Mouse (Mus musculus) intestine, postnatal 0 days (tissue): ENCODE results near the gene Lrrc56. TPM values are rescaled to one million over a fixed set of nuclear protein-coding genes. Genes with fewer than 3 reads are reported as not detected.

Experiments used
- ATAC-seq: fragments of 200-750 bp; cut with Nextera tagmentation; 2 replicates; pipeline ENCODE4 v1.8.0; 2017; ENCODE audit warnings: mild to moderate bottlenecking, moderate TSS enrichment, moderate library complexity
- H3K27ac ChIP-seq: fragments of 300-500 bp; sonication (generic); 2 replicates; pipeline ENCODE4 v1.5.1; 2014; ENCODE audit warnings: mild to moderate bottlenecking, low read depth, low read length, moderate library complexity
- H3K27me3 ChIP-seq: fragments of 300-500 bp; sonication (generic); replicated peaks from 2 replicates; pipeline ENCODE4 v1.6.1; 2014; ENCODE audit warnings: low read length, mixed read lengths; ENCODE audit not compliant: control insufficient read depth, insufficient read depth
- H3K36me3 ChIP-seq: fragments of 300-500 bp; sonication (generic); 2 replicates; pipeline ENCODE4 v1.6.1; 2014; ENCODE audit warnings: mild to moderate bottlenecking, moderate library complexity; ENCODE audit not compliant: control insufficient read depth, insufficient read depth
- H3K4me1 ChIP-seq: fragments of 300-500 bp; sonication (generic); replicated peaks from 2 replicates; pipeline ENCODE4 v1.6.1; 2014; ENCODE audit warnings: antibody characterized with exemption, low read length, mixed read lengths; ENCODE audit not compliant: control insufficient read depth, insufficient read depth
- H3K4me2 ChIP-seq: fragments of 300-500 bp; sonication (generic); replicated peaks from 2 replicates; pipeline ENCODE4 v1.6.1; 2014; ENCODE audit warnings: low read depth, mild to moderate bottlenecking, moderate library complexity
- H3K4me3 ChIP-seq: fragments of 300-500 bp; sonication (generic); 2 replicates; pipeline ENCODE4 v1.5.1; 2014; ENCODE audit warnings: low read depth, low read length
- H3K9ac ChIP-seq: fragments of 300-500 bp; sonication (generic); 2 replicates; pipeline ENCODE4 v1.6.1; 2014; ENCODE audit warnings: mild to moderate bottlenecking, low read depth, low read length
- H3K9me3 ChIP-seq: fragments of 300-500 bp; sonication (generic); 2 replicates; pipeline ENCODE4 v1.6.1; 2016; ENCODE audit warnings: mixed run types; ENCODE audit not compliant: control insufficient read depth
- CTCF ChIP-seq: sonication (generic); IDR thresholded peaks from 2 replicates; pipeline ENCODE4 v1.5.1; 2016; ENCODE audit warnings: low read depth, mild to moderate bottlenecking, control low read depth, antibody characterized with exemption, moderate library complexity
- WGBS: fragments of 180-500 bp; shearing (Covaris S2); extraction: QIAGEN DNeasy Blood & Tissue Kit; methylation state at CpG from one replicate; pipeline ENCODE4 v1.1.7; 2014; 5-methylcytosine and 5-hydroxymethylcytosine counted together
- polyA plus RNA-seq: library from polyadenylated mRNA; unstranded; fragments of >200 nt; fragmentation: Nextera tagmentation; extraction: Ambion mirVana; gene quantifications from 2 replicates; pipeline ENCODE4 v1.2.1, GENCODE M21; 2015

Lrrc56 gene
- polyA plus RNA-seq, 1 experiment from 2014 or later: 3.2 TPM

GRCm38 (mm10) chr7:141213605-141214235 lies 19.8 kb downstream of the Lrrc56 start, which contains the start of gene Lmntd2:
Gene Lmntd2 (minus strand): TSS chr7:141214080.
- Histone ChIP-seq H3K4me1 (peaks cover 18% of the 10 kb centered on the region), H3K9me3 (no peaks in the 10 kb centered on the region), H3K4me2 (peak within 1 kb of the TSS; percentile 95), H3K4me3 (peak within 1 kb of the TSS; percentile 62), H3K9ac (0 out of 2 replicates have a peak within 1 kb of the TSS, but pooled peaks have one; percentile 28), H3K27ac (peak within 1 kb of the TSS; percentile 90), H3K27me3 (no peaks in the 10 kb centered on the region), H3K36me3 (peaks cover 12% of the 10 kb centered on the region; the same call in 1 of the 2 replicates)
- no peak for TF ChIP-seq CTCF
- ATAC-seq: no peak
- WGBS: 77% methylated on average over 11 of the region's 11 CpGs

GRCm38 (mm10) chr7:141214310-141214709 lies 20.4 kb downstream of the Lrrc56 start:
- no peak for ATAC-seq
- no peak for TF ChIP-seq CTCF
- Histone ChIP-seq H3K9me3 (no peaks in the 10 kb centered on the region), H3K27ac (peak overlapping the region; percentile 41; the same call in 1 of the 2 replicates), H3K27me3 (no peaks in the 10 kb centered on the region), H3K36me3 (peaks cover 12% of the 10 kb centered on the region; the same call in 1 of the 2 replicates), H3K4me1 (peaks cover 18% of the 10 kb centered on the region), H3K9ac (no peak overlapping the region), H3K4me3 (no peak overlapping the region), H3K4me2 (peak overlapping the region; percentile 95)
- WGBS: 56% methylated on average over 3 of the region's 3 CpGs

DNA sequence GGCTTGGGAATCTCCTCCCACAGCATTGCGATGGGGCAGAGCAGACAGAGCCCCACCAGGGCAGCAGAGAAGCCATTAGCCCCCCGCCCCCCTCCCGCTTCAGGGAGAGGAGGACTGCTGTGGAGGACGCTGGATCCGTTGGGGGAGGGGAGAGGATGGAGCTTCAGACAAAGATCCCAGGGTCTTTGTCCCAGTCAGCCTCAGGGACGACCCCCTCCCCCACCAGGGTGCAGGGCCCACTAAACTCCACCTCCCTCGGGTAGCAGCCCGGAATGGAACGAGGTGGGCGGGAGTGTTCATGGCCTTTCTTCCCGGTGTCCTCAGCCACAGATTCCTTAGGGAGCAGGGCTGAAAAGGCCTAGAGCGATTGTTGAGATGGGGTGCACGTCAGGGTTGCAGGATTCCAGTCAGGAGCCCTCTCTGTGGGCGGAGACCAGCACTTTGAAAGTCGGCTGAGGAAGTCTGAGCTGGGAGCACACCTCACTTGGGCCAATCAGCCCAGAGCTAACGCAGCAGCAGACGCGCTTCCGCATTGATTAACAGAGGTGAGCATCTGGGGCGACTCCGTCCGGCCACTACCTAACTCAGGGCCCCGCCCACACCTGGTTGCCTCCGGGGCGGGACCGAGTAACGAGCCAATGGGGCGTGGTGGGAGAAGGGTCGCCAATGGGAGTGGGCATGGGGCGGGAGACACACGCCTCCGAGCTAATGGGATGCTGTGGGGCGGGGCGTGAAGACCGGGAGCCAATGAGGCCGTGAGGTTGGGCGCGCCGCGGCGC lies 21.3 kb downstream of the Lrrc56 start, which contains the start of gene Rassf7:
Gene Rassf7 (plus strand): TSS at position 760 of the 779 bp plus-strand sequence.
- ATAC-seq: peak; percentile 91
- Histone ChIP-seq H3K36me3 (peaks cover 12% of the 10 kb centered on the region; the same call in 1 of the 2 replicates), H3K9me3 (no peaks in the 10 kb centered on the region), H3K4me3 (peak within 1 kb of the TSS; percentile 62), H3K27me3 (no peaks in the 10 kb centered on the region), H3K4me2 (peak within 1 kb of the TSS; percentile 95), H3K9ac (peak within 1 kb of the TSS; percentile 75), H3K4me1 (peaks cover 19% of the 10 kb centered on the region), H3K27ac (peak within 1 kb of the TSS; percentile 98)
- under 1% methylated on average over 41 of the region's 41 CpGs for WGBS
- TF ChIP-seq CTCF: no peak

- Histone ChIP-seq H3K4me1 (peaks cover 27% of the 10 kb centered on the region), H3K9ac (peak overlapping the region; percentile 75), H3K9me3 (no peaks in the 10 kb centered on the region), H3K27me3 (no peaks in the 10 kb centered on the region), H3K36me3 (peaks cover 12% of the 10 kb centered on the region; the same call in 1 of the 2 replicates), H3K4me3 (peak overlapping the region; percentile 62), H3K4me2 (peak overlapping the region; percentile 95), H3K27ac (peak overlapping the region; percentile 98)
- no peak for TF ChIP-seq CTCF
- under 1% methylated on average over 42 of the region's 42 CpGs for WGBS
- ATAC-seq: peak; percentile 79
Observed at GRCm38 (mm10) chr7:141215880-141216733, 22.1 kb downstream of the Lrrc56 start.

- peak overlapping the region; percentile 62 for H3K4me3 ChIP-seq
- WGBS: 58% methylated on average over 11 of the region's 11 CpGs
- H3K27ac ChIP-seq: peak overlapping the region; percentile 98
- TF ChIP-seq CTCF: no peak
- H3K4me2 ChIP-seq: peak overlapping the region; percentile 95
- H3K27me3 ChIP-seq: no peaks in the 10 kb centered on the region
- no peak overlapping the region for H3K9ac ChIP-seq
- ATAC-seq: no peak
- H3K9me3 ChIP-seq: no peaks in the 10 kb centered on the region
- peaks cover 31% of the 10 kb centered on the region for H3K4me1 ChIP-seq
- peaks cover 12% of the 10 kb centered on the region; the same call in 1 of the 2 replicates for H3K36me3 ChIP-seq
Observed at GRCm38 (mm10) chr7:141216894-141217293, 22.9 kb downstream of the Lrrc56 start.
